Mouse (Mus musculus) mature B cell (primary cell): Measurements from ENCODE around the gene Apc2.

Source experiments
- in situ Hi-C: fragments of 300-500 bp; cut with MboI; formaldehyde crosslinking; loops from 2 replicates; pipeline ENCODE4 v1.14.3; 2019

Apc2 gene

DNA sequence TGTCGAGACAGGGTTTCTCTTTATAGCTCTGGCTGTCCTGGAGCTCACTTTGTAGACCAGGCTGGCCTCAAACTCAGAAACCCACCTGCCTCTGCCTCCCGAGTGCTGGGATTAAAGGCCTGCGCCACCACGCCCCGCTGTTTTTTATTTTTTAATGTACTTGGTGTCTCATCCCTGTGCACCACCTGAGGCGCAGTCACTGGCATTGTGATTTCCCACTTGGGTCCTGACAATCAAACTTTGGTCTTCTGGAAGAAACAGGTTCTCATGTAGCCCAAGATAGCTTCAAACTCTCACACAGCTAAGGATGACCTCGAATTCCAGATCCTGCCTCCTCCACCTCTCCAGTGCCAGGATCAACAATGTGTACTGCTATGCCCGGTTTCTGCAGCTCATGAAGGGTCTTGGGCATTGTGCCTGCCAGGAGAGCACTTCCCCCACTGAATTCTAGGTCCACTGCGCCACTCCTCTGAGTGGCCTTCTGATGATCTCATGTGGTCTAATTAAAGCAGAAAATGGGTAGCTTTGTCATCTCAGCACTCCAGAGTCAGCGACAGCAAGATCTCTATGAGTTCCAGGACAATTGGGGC lies 32.9 kb upstream of the Apc2 start:
- in situ Hi-C loops, result no loop called here

DNA sequence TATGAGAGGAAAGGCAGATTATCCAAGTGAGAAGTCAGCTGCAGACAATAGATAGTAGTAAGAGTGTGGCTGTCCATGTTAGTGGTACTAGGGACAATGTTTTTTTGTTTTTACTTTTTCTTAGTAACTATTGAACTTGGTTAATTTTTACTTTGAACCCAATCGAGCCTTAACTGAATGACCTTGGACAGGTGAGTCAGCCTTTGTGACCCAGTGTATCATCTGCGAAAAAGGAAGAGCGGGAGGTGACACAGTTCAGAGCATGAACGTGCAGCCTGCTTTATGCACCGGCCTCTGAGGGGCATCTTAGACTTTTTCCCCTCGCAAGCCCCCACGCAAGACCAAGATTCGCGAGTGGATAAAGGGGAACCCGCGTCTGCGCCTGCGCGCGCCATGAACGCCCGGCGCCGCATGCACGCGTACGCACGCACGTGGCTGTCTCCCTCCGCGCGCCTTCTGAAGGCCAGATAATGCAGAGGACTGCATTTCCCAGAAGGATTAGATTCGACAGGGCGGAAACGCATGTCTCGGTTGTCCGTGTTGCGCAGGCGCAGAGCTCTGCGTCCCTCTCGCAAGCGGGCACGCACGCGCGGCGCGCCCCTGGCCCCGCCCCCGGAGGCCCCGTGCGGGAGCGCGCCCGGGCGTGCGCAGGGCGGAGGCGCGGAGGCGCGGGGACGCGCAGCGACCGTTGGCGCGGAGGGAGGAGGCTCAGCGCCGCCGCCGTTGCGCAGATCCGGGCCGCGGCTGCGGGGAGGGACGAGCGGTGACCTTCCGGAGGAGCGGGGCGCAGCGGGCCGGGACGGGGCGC lies 31.2 kb upstream of the Apc2 start:
- in situ Hi-C loops, result no loop called here

DNA sequence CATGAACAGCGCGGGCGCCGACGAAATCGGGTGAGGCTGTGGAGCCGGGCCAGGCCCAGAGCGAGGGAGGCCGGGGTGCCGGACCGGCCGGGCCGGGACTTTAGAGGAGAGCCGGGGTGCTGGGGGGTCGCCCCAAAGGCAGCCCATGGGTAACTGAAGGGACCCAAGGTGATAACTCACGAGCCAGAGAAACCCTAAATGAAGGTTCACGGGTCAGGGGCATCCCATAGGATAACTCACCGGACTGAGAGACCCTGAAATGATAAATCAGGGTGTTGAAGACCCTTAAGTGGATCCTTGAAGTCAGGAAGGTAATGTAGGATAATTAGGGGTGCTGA lies 30.7 kb upstream of the Apc2 start:
- in situ Hi-C loops, result no loop called here

DNA sequence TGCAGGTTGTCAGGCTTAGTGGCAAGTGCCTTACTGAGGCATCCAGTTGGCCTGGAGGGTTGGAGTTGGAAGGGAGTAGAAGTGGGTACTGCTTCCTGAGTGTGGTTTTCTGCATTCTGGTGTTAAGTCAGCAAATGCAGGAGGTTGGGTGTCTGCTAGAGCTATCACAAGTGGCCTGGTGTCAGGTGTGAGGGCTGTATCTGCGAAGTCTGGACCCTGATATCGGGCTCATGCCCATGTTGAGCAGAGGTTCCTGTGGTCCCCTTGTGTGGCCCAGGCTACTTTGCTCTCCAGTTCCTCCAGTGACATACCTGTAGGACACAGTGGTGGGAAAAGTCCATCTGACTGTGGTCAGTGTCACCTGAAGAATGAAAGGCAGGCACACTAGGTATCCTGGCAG lies 25.7 kb upstream of the Apc2 start:
- in situ Hi-C loops, result no loop called here

DNA sequence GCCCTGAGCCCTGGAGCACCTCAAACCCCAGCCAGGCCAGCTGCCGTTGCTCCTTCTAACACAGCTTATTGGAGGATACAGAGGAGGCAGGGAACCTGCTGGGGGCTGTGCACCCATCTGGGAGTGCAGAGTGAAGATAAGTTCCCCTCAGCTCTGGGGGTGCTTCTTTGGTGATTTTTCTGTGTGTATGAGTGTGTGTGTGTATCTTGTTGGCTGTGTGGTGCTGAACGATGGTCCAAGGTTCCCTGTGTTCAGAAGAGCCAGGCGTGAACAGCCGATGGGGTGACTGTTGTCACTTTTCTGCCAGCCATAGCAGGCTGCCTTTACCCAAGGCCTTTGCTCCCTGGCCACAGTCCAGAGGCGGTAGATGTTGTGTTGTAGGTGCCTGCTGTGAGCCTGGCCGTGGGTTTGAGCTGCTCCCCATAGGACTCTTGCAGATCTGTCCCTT lies 25.0 kb upstream of the Apc2 start:
- in situ Hi-C loops, result no loop called here

DNA sequence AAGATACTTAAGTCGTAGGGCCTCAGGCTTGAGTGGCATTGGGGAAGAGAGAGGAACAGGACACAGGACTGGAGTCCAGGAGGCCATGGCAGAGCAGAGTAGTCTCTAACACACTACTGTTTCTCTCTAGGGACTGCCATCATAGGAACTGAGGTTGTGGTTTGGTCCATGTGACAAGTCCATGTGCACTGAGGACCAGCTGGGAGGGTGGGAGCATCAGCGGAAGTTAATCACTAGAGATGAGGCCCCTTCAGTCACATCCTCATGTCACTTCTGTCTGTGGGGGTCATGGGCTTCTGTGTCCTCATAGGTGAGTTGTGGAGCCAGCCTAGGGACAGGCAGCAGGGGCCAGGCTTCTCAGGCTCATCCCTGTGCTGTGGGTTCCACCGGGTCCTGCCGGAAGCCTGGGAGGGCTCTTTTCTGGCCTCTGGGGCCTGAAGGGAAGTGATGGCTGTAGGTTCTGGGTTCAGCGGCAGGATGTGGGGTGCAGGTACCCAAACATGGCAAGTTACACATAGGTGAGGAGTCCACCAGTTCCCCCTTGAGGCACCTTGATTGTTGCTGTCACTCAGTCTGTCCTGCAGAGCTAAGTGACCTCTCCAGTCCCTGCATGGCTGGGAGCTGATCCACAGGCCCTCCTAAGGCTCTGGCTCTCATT lies 24.5 kb upstream of the Apc2 start:
- in situ Hi-C loops, result no loop called here

DNA sequence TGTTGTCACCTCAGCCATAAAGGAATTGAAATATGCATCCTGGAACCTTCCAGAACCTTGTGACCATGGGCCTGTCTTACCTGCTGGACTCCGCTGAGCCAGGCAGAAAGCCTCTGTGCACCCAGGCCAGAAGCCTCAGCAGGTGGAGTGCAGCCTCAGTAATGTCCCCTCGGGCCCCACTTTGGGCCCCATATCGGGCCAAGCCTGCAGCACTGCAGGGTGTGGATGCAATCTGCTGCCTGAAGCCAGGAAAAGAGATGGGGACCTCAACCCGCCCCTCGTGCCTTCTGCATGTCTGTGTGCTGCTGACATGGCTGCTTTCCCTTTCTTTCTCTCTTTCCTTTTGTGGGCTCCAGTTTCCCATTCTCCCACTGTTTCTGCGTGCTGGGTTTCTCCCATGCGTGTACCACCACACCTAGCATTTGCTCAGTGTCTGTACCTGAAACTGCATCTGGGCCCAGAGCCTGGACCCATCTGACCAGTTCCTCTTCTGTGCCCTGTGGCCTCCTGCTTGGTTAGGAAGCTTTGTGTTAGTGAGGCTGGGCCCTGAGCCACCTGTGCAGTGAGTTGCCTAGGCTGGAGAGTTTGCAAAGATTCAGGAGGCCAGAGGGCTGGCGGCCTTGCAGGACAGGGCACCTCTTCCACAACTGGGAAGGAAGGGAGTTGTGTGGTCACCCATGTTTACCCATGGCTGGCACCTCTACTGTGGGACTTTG lies 23.7 kb upstream of the Apc2 start:
- in situ Hi-C loops, result no loop called here

DNA sequence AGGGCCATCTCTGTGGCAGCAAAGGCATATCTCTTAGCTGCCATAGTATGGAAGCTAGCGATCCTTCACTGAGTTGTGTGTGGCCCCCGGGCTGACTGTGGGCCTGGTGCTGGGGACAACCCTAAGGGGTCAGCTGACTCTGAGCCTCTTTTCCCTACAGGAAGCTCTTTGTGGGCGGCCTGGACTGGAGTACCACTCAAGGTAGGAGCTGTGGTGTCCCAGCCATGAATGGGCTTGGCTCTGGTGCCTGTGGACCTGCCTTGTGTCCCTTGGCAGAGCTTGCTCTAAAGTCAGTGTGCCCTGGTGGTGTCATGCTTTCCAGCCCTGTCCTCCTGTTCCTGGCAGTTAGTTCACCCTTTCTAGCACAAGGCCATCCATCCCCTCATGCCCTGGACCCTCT lies 21.9 kb upstream of the Apc2 start:
- in situ Hi-C loops, result no loop called here

DNA sequence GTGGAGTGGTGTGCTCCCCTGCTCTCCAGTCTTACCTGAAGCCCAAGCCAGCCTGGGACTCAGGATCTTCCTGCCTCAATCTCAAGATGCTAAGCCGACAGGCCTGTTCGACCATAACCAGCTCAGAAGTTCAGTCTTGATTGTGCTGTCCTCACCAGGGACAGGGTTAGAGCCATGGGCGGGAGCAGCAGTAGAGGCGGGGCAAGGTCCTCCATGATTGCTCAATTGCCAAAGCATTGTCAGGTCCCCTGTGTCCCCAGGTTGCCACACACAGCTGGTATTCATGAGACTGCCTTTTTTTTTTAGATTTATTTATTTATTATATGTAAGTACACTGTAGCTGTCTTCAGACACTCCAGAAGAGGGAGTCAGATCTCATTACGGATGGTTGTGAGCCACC lies 19.5 kb upstream of the Apc2 start:
- in situ Hi-C loops, result no loop called here

DNA sequence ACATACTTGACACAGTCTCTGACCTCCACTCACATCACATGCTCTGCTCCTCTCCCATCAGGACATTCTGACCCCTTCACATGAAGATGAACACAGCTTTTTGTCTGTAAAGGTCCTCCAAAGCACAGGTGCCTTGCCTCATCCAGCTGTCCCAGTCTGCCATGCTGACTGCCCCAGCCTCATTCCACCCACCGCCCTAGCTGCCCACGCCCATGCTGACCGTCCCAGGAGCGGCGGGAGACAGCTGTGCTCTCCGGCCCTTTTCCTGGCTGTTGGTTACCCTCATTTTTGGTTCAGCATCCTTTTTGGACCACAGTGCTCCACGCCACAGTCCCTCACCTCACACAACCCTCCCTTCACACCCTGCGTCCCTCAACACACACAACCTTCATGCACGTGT lies 17.4 kb upstream of the Apc2 start:
- in situ Hi-C loops, result no loop called here

DNA sequence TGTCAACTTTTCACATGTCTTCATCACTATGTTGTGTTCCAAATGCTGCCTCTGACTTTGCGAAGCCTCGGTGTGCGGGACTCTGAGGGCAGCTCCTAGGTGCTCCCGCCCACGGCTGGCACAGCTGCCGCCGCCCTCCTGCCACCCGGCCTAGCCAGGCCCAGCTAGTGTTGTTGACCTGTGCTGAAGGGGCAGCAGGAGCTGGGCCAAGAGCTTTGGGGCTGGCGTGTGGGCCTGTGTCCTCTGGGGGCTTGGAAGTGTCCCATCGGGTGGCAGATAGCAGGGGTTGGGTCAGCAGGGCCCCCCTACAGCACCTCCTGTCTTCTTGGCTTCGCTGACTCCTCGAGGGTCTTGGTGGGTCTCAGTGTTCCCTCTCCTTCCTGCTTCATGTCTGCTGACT lies 16.5 kb upstream of the Apc2 start:
- in situ Hi-C loops, result no loop called here

DNA sequence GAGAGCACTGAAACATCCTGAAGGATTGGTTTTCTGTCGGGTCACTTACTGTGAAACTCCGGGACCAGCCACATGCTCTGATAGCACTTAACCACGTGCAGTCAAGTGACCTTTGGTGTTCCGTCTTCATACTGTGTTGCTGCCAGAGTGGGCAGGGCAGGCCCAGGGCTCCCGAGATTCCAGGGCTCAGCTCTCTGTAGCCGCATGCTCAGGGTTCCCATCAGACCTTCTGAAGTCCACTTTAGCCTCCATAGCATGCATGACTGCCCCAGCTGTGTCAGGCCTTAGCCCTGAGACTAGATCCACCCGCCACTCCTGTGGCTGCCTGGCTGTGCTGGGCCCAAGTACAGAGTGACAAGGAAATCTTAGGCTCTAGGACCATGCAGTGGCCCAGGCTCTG lies 14.5 kb upstream of the Apc2 start:
- in situ Hi-C loops, result no loop called here

DNA sequence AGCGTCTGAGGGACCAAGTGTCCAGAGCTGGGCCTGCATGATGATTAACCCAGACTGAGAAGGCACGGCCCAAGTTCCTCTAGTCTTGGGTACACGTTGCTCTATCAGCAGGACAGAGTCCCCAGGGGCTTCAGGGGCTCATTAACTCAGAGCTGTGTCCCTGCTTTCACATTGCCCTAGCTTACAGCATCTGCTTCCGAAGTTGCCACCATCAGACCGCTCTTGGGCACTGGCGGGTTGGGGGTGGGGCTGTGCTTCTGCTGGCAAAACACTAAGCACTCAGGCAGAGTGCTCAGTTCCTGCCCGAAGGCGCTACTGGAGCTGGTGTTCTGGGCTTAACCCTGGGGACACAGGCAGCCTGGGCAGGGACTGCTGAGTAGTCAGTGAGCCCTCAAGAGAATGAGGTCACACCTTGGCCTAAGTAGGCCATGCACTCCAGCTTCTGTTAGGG lies 13.8 kb upstream of the Apc2 start:
- in situ Hi-C loops, result no loop called here

DNA sequence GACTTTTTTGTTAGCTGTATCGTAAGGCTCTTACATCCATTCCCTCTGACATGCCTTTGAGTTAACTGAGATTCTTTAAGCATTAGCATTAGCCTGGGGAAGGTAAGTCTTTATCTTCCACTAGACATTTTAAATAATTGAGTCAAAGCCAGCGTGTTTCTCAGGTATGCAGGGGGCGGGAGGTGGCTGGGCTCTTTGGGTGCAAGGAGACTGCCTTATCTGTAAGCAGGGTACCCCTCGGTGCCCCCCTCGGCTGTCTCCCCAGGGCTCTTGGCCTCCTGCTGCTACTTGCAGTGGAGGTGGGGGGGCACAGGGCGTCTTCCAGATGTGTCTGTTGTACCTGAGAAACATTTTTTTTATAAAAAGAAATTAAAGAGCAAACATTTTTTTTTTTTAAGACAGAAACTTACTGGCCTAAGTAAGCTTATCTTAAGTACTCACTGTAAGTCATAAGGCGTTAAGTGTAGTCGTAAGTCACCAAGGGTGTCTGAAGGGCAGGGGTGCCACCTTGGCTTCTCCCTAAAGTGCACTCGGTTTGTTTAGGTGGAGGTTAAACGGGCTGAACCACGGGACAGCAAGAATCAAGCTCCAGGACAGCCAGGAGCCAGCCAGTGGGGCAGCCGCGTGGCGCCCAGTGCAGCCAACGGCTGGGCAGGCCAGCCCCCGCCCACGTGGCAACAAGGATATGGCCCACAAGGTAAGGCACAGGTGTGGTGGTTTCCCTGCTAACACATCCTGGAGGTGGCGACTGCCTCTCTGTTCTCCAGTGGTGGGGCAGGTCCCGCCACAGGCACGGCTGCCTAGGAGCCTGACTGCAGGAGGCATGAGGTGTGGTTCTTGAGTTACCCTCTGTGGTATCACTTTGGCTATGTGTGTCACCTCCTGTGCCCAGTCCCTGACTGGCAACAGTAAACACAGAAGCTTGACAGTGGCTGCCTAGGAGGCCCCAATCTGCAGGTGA lies 13.0 kb upstream of the Apc2 start:
- in situ Hi-C loops, result no loop called here

DNA sequence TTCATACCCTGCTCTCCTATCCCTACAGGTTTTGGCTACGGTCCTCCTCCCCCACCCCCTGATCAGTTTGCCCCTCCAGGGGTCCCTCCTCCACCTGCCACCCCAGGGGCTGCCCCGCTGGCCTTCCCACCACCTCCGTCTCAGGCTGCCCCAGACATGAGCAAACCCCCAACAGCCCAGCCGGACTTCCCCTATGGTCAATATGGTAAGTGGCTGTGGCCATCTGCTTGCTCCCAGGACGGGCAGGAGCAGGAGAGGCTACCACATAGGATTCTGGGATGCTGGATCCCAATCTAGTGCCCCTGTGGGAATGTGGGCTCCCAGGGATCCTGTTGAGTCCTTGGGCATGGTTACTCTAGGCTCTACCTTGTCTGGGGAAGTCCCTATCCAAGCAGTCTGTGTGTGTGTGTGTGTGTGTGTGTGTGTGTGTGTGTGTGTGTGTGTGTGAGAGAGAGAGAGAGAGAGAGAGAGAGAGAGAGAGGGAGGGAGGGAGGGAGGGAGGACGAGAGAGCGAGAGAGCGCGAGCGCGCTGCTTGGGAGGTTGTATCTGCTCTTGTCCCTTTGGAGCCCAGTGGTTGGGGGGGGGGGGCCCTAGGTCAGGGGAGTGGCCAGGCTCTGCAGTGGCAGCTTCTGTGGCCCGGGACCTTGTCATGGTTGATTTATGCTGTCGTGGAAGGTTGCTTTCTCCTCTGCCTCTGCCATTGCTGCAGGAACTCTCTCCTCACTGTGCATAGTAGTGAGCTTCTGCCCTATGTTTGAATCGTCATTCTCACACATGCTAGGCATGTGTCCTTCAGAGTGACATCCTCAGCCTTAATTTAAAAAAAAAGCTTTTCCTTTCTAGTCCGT lies 10.3 kb upstream of the Apc2 start:
- in situ Hi-C loops, result no loop called here

DNA sequence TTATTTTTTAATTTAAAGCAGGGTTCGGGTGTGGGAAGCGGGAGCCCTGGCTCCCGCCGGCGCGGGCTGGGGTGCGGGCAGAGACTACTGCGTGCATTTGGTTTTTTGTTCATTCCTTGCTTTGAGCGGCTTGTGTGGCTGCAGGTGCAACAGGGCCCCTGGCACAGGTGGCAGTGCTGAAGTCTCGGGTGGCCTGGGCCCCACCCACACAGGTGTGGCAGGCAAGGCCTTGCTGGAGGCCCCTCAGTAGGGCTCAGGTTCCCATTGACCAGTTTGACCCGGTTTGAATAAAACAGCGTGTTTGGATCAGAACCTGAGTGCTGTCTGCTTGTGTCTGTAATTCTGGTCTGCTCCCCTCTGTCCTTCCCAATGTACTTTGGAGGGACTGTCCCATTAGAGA lies 7.7 kb upstream of the Apc2 start:
- in situ Hi-C loops, result no loop called here

DNA sequence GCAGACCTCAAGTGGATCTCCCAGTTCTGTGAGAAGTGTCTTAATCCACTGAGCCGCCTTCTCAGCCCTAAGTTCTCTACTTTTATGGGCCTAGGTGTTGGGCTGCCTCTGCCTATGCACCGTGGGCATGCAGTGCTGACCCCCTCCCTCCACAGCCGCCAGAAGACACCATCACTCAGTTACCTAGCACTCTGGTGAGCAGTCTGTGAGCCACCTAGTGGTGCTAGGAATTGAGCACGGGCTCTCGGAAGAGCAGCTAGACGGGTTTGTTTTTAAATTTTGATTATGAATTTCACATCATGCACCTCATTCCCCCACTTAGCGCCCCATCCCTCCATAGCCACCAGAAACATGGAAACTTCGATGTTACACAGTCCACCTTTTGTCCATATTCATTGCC lies 7.1 kb upstream of the Apc2 start:
- in situ Hi-C loops, result no loop called here

DNA sequence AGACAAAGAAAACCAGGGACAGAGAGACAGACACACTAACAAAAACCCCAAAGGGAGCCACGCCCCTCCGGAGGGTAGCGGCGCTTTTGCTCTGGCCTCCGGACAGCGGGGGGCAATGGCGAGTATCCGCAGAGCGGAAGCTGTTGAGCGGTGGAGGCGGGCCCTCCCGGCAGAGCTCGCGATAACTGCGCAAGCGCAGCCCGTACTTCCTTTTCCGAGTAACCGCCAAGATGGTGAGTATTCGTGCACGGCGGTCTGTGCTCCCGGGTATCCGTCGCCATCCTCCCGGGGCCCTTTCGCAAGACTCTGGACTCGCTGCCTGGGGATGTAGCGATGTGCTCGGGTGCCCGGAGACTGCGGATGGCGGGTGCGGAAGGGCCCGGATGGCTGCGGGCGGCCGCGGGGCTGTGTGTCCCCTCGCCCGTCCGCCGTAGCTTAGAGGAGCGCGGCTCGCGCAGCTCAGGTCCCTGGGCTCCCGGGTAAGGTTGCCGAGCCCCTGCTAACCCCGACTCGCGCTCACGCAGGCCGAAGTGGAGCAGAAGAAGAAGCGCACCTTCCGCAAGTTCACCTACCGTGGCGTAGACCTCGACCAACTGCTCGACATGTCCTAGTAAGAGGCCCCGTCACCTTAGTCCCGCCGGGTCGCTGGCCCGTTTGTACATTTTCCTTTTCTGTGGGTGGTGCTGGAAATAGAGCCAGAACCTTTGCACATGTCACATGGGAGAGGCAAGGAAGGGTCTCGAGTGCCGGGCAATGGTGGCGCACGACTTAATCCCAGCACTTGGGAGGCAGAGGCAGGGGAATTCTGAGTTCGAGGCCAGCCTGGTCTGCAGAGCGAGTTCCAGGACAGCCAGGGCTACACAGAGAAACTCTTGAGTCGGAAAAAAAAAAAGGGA lies 3.3 kb upstream of the Apc2 start, which contains the start of gene Rps15:
Gene Rps15, plus strand, starts transcription at position 203 of the 896 bp plus-strand sequence.
- in situ Hi-C loops, result no loop called here

DNA sequence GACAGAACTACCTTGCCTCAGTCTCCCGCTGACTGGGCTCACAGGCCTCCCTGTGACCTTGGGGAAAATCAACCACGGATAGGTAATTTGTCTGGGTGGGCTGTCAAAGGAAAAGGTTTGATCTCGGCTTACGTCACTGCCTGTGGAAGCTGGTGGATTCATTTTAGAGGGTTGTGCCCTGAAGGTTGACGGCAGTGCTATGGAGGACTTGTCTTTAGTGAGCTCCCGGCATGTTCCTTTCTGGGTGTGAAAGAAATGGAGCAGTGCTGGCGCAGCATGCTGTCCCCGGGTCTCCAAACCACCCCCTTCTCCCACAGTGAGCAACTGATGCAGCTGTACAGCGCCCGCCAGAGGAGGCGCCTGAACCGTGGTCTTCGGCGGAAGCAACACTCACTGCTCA lies 2.5 kb upstream of the Apc2 start:
- in situ Hi-C loops, result no loop called here
